Comparison of ENCODE assay signal across 9 mouse cellular contexts in the genomic region with DNA sequence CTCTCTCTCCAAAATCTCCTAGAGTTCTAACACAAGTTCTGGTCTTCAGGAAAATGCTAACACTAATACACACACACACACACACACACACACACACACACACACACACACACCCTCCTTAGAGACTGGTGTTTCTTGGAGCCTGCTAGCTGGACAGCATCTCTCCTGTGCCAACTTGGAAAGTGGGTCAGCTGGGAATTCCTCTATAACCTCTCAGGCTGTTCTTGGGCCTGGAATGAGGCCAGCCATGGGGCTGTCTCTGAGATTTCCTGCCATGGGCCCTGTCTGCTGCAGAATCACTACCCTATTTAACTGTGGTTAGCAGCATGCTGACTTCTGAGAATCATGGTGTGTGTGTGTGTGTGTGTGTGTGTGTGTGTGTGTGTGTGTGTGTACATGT. TPM values are rescaled to one million over a fixed set of nuclear protein-coding genes. Genes with fewer than 3 reads are reported as not detected.
DNase-seq lines count a peak whose midpoint lies in the region; ATAC-seq and TF ChIP-seq lines count a peak whose summit lies in the region.
"Had no signal": no experiment of that assay in that cellular context is flagged by ENCODE, and none has a peak within 500 bp of the region (broad histone marks: within the 10 kb centered on the region; RNA-seq: fewer than 3 reads in every experiment).

No protein-coding gene starts in this region.

- no peak overlapping the region for H3K4me2 ChIP-seq in midbrain, embryonic 16.5 days (ENCODE audit: low read length)
- H3K4me2 ChIP-seq: liver, embryonic 15.5 days had no signal

- peak; percentile 53 for DNase-seq in adrenal gland, adult 2 months
- DNase-seq in adrenal gland, postnatal 4 days (ENCODE audit: low spot score in 2 of 2) = no peak
- peak; percentile 29 to 31 for DNase-seq in layer of hippocampus, adult 8-10 months (ENCODE audit: low spot score in 2 of 2)
- DNase-seq in layer of hippocampus, postnatal 36 days = no peak
- DNase-seq in cerebellum, adult 11 months = peak; percentile 17
- DNase-seq in lung, adult 2 months = peak; percentile 44
- DNase-seq in MN1 (ENCODE audit: low spot score) = no peak

- TF ChIP-seq POLR2A in lung, adult 2 months (IDR thresholded peaks at IDR 0.05; ENCODE audit: borderline replicate concordance, extremely low read depth, low read depth, low read length) = no peak

- H3K36me3 ChIP-seq in midbrain, embryonic 16.5 days (ENCODE audit: control insufficient read depth, insufficient read depth, low read length) = no peaks in the 10 kb centered on the region
- H3K36me3 ChIP-seq: liver, embryonic 15.5 days had no signal

- ATAC-seq in midbrain, embryonic 16.5 days = no peak

- no peak overlapping the region for H3K27ac ChIP-seq in midbrain, embryonic 16.5 days (ENCODE audit: low read length)
- H3K27ac ChIP-seq: liver, embryonic 15.5 days had no signal

- no peak overlapping the region for H3K9ac ChIP-seq in midbrain, embryonic 16.5 days (ENCODE audit: low read depth, low read length)
- H3K9ac ChIP-seq: liver, embryonic 15.5 days had no signal

- no peaks in the 10 kb centered on the region for H3K27me3 ChIP-seq in midbrain, embryonic 16.5 days (ENCODE audit: control insufficient read depth, insufficient read depth, low read depth, low read length)
- H3K27me3 ChIP-seq: liver, embryonic 15.5 days had no signal

- H3K4me1 ChIP-seq in lung, adult 2 months (ENCODE audit: control insufficient read depth, insufficient read depth, low read length) = peaks cover 6% of the 10 kb centered on the region; the same call in 1 of the 2 replicates
- H3K4me1 ChIP-seq in midbrain, embryonic 16.5 days (ENCODE audit: control insufficient read depth, insufficient read depth, low read length) = peaks cover 5% of the 10 kb centered on the region; the same call in 1 of the 2 replicates

- H3K9me3 ChIP-seq in midbrain, embryonic 16.5 days (replicated peaks; ENCODE audit: control insufficient read depth, low read length, poor library complexity, severe bottlenecking) = no peaks in the 10 kb centered on the region
- H3K9me3 ChIP-seq: liver, embryonic 15.5 days had no signal

- no peak for TF ChIP-seq CTCF in lung, adult 2 months (IDR thresholded peaks at IDR 0.05; ENCODE audit: insufficient read depth, low read length)

- no peak overlapping the region for H3K4me3 ChIP-seq in lung, adult 2 months (replicated peaks; ENCODE audit: extremely low read depth, low read depth, low read length)
- no peak overlapping the region for H3K4me3 ChIP-seq in midbrain, embryonic 16.5 days (ENCODE audit: low read depth, low read length)
- H3K4me3 ChIP-seq: liver, embryonic 15.5 days had no signal

RNA-seq across cellular contexts. Expression of a gene that starts 40.3 kb away (rescaled TPM):
- total RNA-seq in adrenal gland, adult 2 months (2021) = not detected
- polyA plus RNA-seq in adrenal gland, adult 2 months (2012; rRNA removed) = 0.09 TPM in 1 of 2 replicates, not detected in the other
- total RNA-seq in adrenal gland, postnatal 4 days (2021) = under 1 TPM in 1 of 2 experiments, not detected in 1; 0.28 TPM
- 1 to 10 TPM; 8.2 to 9.5 (median 9.1) TPM for total RNA-seq in layer of hippocampus, adult 8-10 months (2022)
- total RNA-seq in layer of hippocampus, postnatal 36 days (2021) = 1 to 10 TPM; 5.2 to 5.5 TPM
- 6.8 and 9.2 TPM in 2 replicates for polyA plus RNA-seq in lung, adult 2 months (2012; rRNA removed)
- polyA plus RNA-seq in midbrain, embryonic 16.5 days (2015; fragmentation: Nextera tagmentation; extraction: Ambion mirVana) = 12.9 and 18.3 TPM in 2 replicates

RNA-seq across cellular contexts. Expression of a gene that starts 41.2 kb away (rescaled TPM):
- total RNA-seq in adrenal gland, adult 2 months (2021) = 1 to 10 TPM; 6.0 to 8.5 TPM
- polyA plus RNA-seq in adrenal gland, adult 2 months (2012; rRNA removed) = 5.9 and 7.5 TPM in 2 replicates
- 10 to 100 TPM in 1 of 2 experiments, 1 to 10 TPM in 1; 9.7 to 12.5 TPM for total RNA-seq in adrenal gland, postnatal 4 days (2021)
- total RNA-seq in layer of hippocampus, adult 8-10 months (2022) = 10 to 100 TPM; 13.1 to 15.5 (median 14.5) TPM
- total RNA-seq in layer of hippocampus, postnatal 36 days (2021) = 10 to 100 TPM; 16.5 to 17.8 TPM
- polyA plus RNA-seq in lung, adult 2 months (2012; rRNA removed) = 763 and 1,000 TPM in 2 replicates
- polyA plus RNA-seq in midbrain, embryonic 16.5 days (2015; fragmentation: Nextera tagmentation; extraction: Ambion mirVana) = 10.8 and 18.8 TPM in 2 replicates

RNA-seq across cellular contexts. Expression of a gene that starts 56.7 kb away (rescaled TPM):
- 10 to 100 TPM; 25.8 to 27.9 TPM for total RNA-seq in adrenal gland, adult 2 months (2021)
- polyA plus RNA-seq in adrenal gland, adult 2 months (2012; rRNA removed) = 17.2 and 19.7 TPM in 2 replicates
- 10 to 100 TPM; 22.2 to 23.4 TPM for total RNA-seq in adrenal gland, postnatal 4 days (2021)
- total RNA-seq in layer of hippocampus, adult 8-10 months (2022) = 10 to 100 TPM; 16.8 to 20.7 (median 17.8) TPM
- total RNA-seq in layer of hippocampus, postnatal 36 days (2021) = 10 to 100 TPM; 16.4 to 18.1 TPM
- 25.9 and 31.0 TPM in 2 replicates for polyA plus RNA-seq in lung, adult 2 months (2012; rRNA removed)
- 43.6 and 45.3 TPM in 2 replicates for polyA plus RNA-seq in midbrain, embryonic 16.5 days (2015; fragmentation: Nextera tagmentation; extraction: Ambion mirVana)

Comparison
In these comparisons a context has a peak if more than half of its experiments do, and no peak if none do; other contexts are left out.
1. DNase-seq: peak in adrenal gland, adult 2 months (single experiment), layer of hippocampus, adult 8-10 months (2 of 2), cerebellum, adult 11 months (single experiment) and lung, adult 2 months (single experiment); none in adrenal gland, postnatal 4 days (0 of 2), layer of hippocampus, postnatal 36 days (0 of 2) and MN1 (single experiment).
2. RNA of a gene that starts 40.3 kb away (total RNA-seq): 8.2 to 9.5 TPM in layer of hippocampus, adult 8-10 months and 5.2 to 5.5 TPM in layer of hippocampus, postnatal 36 days; 0.28 TPM in adrenal gland, postnatal 4 days and not detected in adrenal gland, adult 2 months; every median in the first group is over 4 times any median in the second.